Mouse (Mus musculus) naive thymus-derived CD4-positive, alpha-beta T cell, adult 5 months (primary cell): ENCODE measurements around the gene Gm2022. TPM values are rescaled to one million over a fixed set of nuclear protein-coding genes. Genes with fewer than 3 reads are reported as not detected.

Experiments used
- polyA plus RNA-seq: library from polyadenylated mRNA; unstranded; fragments of 100-300 nt; shearing (Covaris generic); gene quantifications from one replicate; pipeline ENCODE4 v1.2.1, GENCODE M21; 2017

Gm2022 gene
- not detected for polyA plus RNA-seq

GRCm38 (mm10) chr12:87895070-87895469 lies at the start of gene Gm2022:
TSS of gene Gm2022 (plus strand) at chr12:87895370.

DNA sequence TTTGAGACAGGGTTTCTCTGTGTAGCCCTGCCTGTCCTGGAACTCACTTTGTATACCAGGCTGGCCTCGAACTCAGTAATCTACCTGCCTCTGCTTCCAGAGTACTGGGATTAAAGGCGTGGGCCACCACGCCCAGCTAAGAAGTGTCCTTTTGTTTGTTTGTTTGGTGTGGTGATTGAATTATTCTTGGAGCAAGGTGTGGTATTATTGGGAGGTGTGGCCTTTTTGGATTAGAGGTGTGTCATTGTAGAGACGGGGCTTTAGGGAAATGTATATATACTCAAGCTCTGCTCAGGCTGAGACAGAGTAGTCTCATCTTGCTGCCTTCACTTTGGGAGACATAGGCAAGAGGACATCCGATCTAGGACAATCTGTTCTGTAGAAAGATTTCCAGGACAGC lies 21.4 kb upstream of the Gm2022 start, which contains the start of gene Gm2016:
Gm2016 (plus strand) TSS at position 301 of the 400 bp plus-strand sequence.

GRCm38 (mm10) chr12:87919721-87920120 lies 24.6 kb downstream of the Gm2022 start, which contains the start of gene Gm2035:
TSS of gene Gm2035 (minus strand) at chr12:87919857.

Other genes with a start within 250 kb of the Gm2022 start
- gene Gm21319, start 119.6 kb upstream of the Gm2022 start, polyA plus RNA-seq, result not detected
- gene Gm21936, start 99.9 kb upstream of the Gm2022 start, polyA plus RNA-seq, result not detected
- not detected for gene BB287469, start 78.8 kb upstream of the Gm2022 start, polyA plus RNA-seq
- not detected for gene Gm2001, start 53.0 kb upstream of the Gm2022 start, polyA plus RNA-seq
- gene Gm2016, start 21.3 kb upstream of the Gm2022 start, polyA plus RNA-seq, result not detected
- gene Gm2035, start 24.5 kb downstream of the Gm2022 start, polyA plus RNA-seq, result not detected
- not detected for gene Gm2042, start 58.7 kb downstream of the Gm2022 start, polyA plus RNA-seq
- not detected for gene Gm2075, start 116.5 kb downstream of the Gm2022 start, polyA plus RNA-seq
- gene Gm6803, start 123.4 kb downstream of the Gm2022 start, polyA plus RNA-seq, result not detected
- gene Gm2056, start 131.6 kb downstream of the Gm2022 start, polyA plus RNA-seq, result not detected
- gene Gm16368, start 188.3 kb downstream of the Gm2022 start, polyA plus RNA-seq, result not detected